Mouse (Mus musculus) megakaryocyte progenitor cell, adult 5-6 weeks (primary cell): ENCODE data around the gene Thpo. TPM values are rescaled to one million over a fixed set of nuclear protein-coding genes. Genes with fewer than 3 reads are reported as not detected.

Experiments
- total RNA-seq, 2 experiments: library from RNA; stranded (forward) in 1 of 2; stranded (reverse) in 1 of 2; fragments of 157-497, 149-512 nt in 1 of 2; fragments of 200-1000 nt in 1 of 2; gene quantifications; 2 replicates each; pipeline versions ENCODE4 v1.2.3 to v1.2.4; 2015 to 2017

The Thpo gene
- total RNA-seq, 2 experiments from 2014 or later: not detected

Other genes starting within 250 kb of the Thpo start
- gene Eif2b5, start 235.7 kb downstream of the Thpo start, total RNA-seq (2015): 58.4 and 64.7 TPM in 2 replicates
- gene Eif2b5, start 235.7 kb downstream of the Thpo start, total RNA-seq (2017): 85.8 and 87.2 TPM in 2 replicates
- 23.5 and 26.7 TPM in 2 replicates for gene Dvl3, start 217.5 kb downstream of the Thpo start, total RNA-seq (2015)
- 3.2 and 3.3 TPM in 2 replicates for gene Dvl3, start 217.5 kb downstream of the Thpo start, total RNA-seq (2017)
- 234 and 286 TPM in 2 replicates for gene Ap2m1, start 199.0 kb downstream of the Thpo start, total RNA-seq (2015)
- 143 and 149 TPM in 2 replicates for gene Ap2m1, start 199.0 kb downstream of the Thpo start, total RNA-seq (2017)
- 21.9 and 28.5 TPM in 2 replicates for gene Abcf3, start 185.9 kb downstream of the Thpo start, total RNA-seq (2015)
- gene Abcf3, start 185.9 kb downstream of the Thpo start, total RNA-seq (2017): 28.4 and 35.7 TPM in 2 replicates
- gene Vwa5b2, start 145.0 kb downstream of the Thpo start, total RNA-seq (2015): not detected in 2 replicates
- not detected in 2 replicates for gene Vwa5b2, start 145.0 kb downstream of the Thpo start, total RNA-seq (2017)
- gene Eef1akmt4, start 122.9 kb downstream of the Thpo start, total RNA-seq (2015): 38.4 and 46.5 TPM in 2 replicates
- gene Eef1akmt4, start 122.9 kb downstream of the Thpo start, total RNA-seq (2017): 6.4 and 8.0 TPM in 2 replicates
- gene Gm49333, start 122.9 kb downstream of the Thpo start, total RNA-seq (2015): not detected in 2 replicates
- gene Gm49333, start 122.9 kb downstream of the Thpo start, total RNA-seq (2017): not detected in 2 replicates
- 33.2 and 38.5 TPM in 2 replicates for gene Alg3, start 122.8 kb downstream of the Thpo start, total RNA-seq (2015)
- 20.4 and 21.4 TPM in 2 replicates for gene Alg3, start 122.8 kb downstream of the Thpo start, total RNA-seq (2017)
- gene Camk2n2, start 113.2 kb downstream of the Thpo start, total RNA-seq (2015): 0.42 and 0.59 TPM in 2 replicates
- 0.10 and 0.96 TPM in 2 replicates for gene Camk2n2, start 113.2 kb downstream of the Thpo start, total RNA-seq (2017)
- 0.20 and 0.32 TPM in 2 replicates for gene Ece2, start 104.7 kb downstream of the Thpo start, total RNA-seq (2015)
- 0.71 TPM in 1 of 2 replicates, not detected in the other for gene Ece2, start 104.7 kb downstream of the Thpo start, total RNA-seq (2017)
- gene Psmd2, start 82.9 kb downstream of the Thpo start, total RNA-seq (2015): 113 and 133 TPM in 2 replicates
- gene Psmd2, start 82.9 kb downstream of the Thpo start, total RNA-seq (2017): 201 and 230 TPM in 2 replicates
- gene Eif4g1, start 66.2 kb downstream of the Thpo start, total RNA-seq (2015): 164 and 172 TPM in 2 replicates
- gene Eif4g1, start 66.2 kb downstream of the Thpo start, total RNA-seq (2017): 305 and 366 TPM in 2 replicates
- not detected in 2 replicates for gene Fam131a, start 41.3 kb downstream of the Thpo start, total RNA-seq (2015)
- gene Fam131a, start 41.3 kb downstream of the Thpo start, total RNA-seq (2017): 0.17 TPM in 1 of 2 replicates, not detected in the other
- gene Polr2h, start 16.8 kb downstream of the Thpo start, total RNA-seq (2015): 75.3 and 99.4 TPM in 2 replicates
- 75.1 and 78.2 TPM in 2 replicates for gene Polr2h, start 16.8 kb downstream of the Thpo start, total RNA-seq (2017)
- gene Clcn2, start 16.8 kb downstream of the Thpo start, total RNA-seq (2015): 0.34 and 1.3 TPM in 2 replicates
- 1.2 and 1.6 TPM in 2 replicates for gene Clcn2, start 16.8 kb downstream of the Thpo start, total RNA-seq (2017)
- not detected in 2 replicates for gene Chrd, start 1.4 kb downstream of the Thpo start, total RNA-seq (2015)
- not detected in 2 replicates for gene Chrd, start 1.4 kb downstream of the Thpo start, total RNA-seq (2017)